Mouse (Mus musculus) E14TG2a.4 (cell line): ENCODE measurements at regions not wholly inside any gene's neighbourhood (a gene's known extent, or its start where the extent isn't known, plus 50 kb on each side); places are given as distances from the start of the nearest gene placed in this dataset.

Source experiments
- CTCF ChIP-seq: conservative IDR thresholded peaks from 2 replicates; pipeline ENCODE4 v1.5.1; 2014; ENCODE audit warnings: low read length
- NANOG ChIP-seq: IDR thresholded peaks from 2 replicates; pipeline ENCODE4 v1.6.1; 2014; ENCODE audit warnings: borderline replicate concordance, low read length, mixed read lengths
- POU5F1 ChIP-seq: IDR thresholded peaks from 2 replicates; pipeline ENCODE4 v1.6.1; 2014; ENCODE audit warnings: low read length, borderline replicate concordance

GRCm38 (mm10) chr5:16424745-16425144, 128.6 kb upstream of the Hgf start:
- TF ChIP-seq CTCF, result no peak
- TF ChIP-seq POU5F1, result no peak
- TF ChIP-seq NANOG, result no peak
